In genomic region chr12:6576866-6577360, GRCm38 (mm10) we compare ENCODE assay signal across 17 mouse cellular contexts.
DNase-seq lines count a peak whose midpoint lies in the region; ATAC-seq lines count a peak whose summit lies in the region.
"Had no signal": no experiment of that assay in that cellular context is flagged by ENCODE, and none has a peak within 500 bp of the region (broad histone marks: within the 10 kb centered on the region; RNA-seq: fewer than 3 reads in every experiment).

No protein-coding gene starts in this region.

- 68% methylated on average over 6 of the region's 6 CpGs for WGBS in hindbrain, embryonic 13.5 days
- 85% methylated on average over 6 of the region's 6 CpGs for WGBS in hindbrain, embryonic 11.5 days

- no peak for ATAC-seq in hindbrain, embryonic 13.5 days (ENCODE audit: low FRiP score)
- no peak for ATAC-seq in hindbrain, embryonic 11.5 days (ENCODE audit: low FRiP score)
- ATAC-seq in frontal cortex, adult (ENCODE audit: low TSS enrichment): no peak

- no peak overlapping the region for H3K4me2 ChIP-seq in hindbrain, embryonic 13.5 days
- H3K4me2 ChIP-seq in hindbrain, embryonic 11.5 days (replicated peaks; ENCODE audit: low read depth, low read length): no peak overlapping the region
- H3K4me2 ChIP-seq: hindbrain, embryonic 15.5 days; liver, embryonic 15.5 days had no signal

- no peak overlapping the region for H3K4me3 ChIP-seq in hindbrain, embryonic 13.5 days
- H3K4me3 ChIP-seq in hindbrain, embryonic 11.5 days (ENCODE audit: low read depth, low read length): no peak overlapping the region
- H3K4me3 ChIP-seq: heart, embryonic 10.5 days; hindbrain, embryonic 15.5 days; liver, embryonic 15.5 days; megakaryocyte, embryonic 14.5 days had no signal

- intact Hi-C loops in left cerebral cortex, postnatal 4 days (cut with DNase I): no loop called here

- no peaks in the 10 kb centered on the region; the same call in 1 of the 2 replicates for H3K36me3 ChIP-seq in hindbrain, embryonic 13.5 days
- H3K36me3 ChIP-seq in hindbrain, embryonic 11.5 days (ENCODE audit: control insufficient read depth, insufficient read depth, low read length): no peaks in the 10 kb centered on the region
- H3K36me3 ChIP-seq: heart, embryonic 10.5 days; hindbrain, embryonic 15.5 days; liver, embryonic 15.5 days had no signal

- no peaks in the 10 kb centered on the region for H3K27me3 ChIP-seq in hindbrain, embryonic 13.5 days
- H3K27me3 ChIP-seq in hindbrain, embryonic 11.5 days (ENCODE audit: control insufficient read depth, insufficient read depth, low read length): no peaks in the 10 kb centered on the region
- H3K27me3 ChIP-seq: hindbrain, embryonic 15.5 days; liver, embryonic 15.5 days; megakaryocyte, embryonic 14.5 days had no signal

- 0 out of 2 replicates have a peak, but pooled peaks cover 4% of the 10 kb centered on the region for H3K4me1 ChIP-seq in hindbrain, embryonic 13.5 days (replicated peaks)
- no peaks in the 10 kb centered on the region for H3K4me1 ChIP-seq in hindbrain, embryonic 11.5 days (replicated peaks; ENCODE audit: control insufficient read depth, insufficient read depth, low read length)
- H3K4me1 ChIP-seq: heart, embryonic 10.5 days; hindbrain, embryonic 15.5 days; liver, embryonic 15.5 days; megakaryocyte, embryonic 14.5 days had no signal

- no peak overlapping the region for H3K9ac ChIP-seq in hindbrain, embryonic 13.5 days
- H3K9ac ChIP-seq in hindbrain, embryonic 11.5 days (ENCODE audit: low read depth, low read length): no peak overlapping the region
- H3K9ac ChIP-seq: hindbrain, embryonic 15.5 days; liver, embryonic 15.5 days had no signal

- DNase-seq in hindbrain, embryonic 11.5 days (ENCODE audit: low spot score): no peak
- peak; percentile 36 for DNase-seq in left cerebral cortex, postnatal 4 days
- no peak for DNase-seq in left cerebral cortex, adult 11 months (ENCODE audit: low spot score)
- peak; percentile 60 for DNase-seq in Muller cell, postnatal 12 days (ENCODE audit: inconsistent ontology term)
- DNase-seq in brain, adult 2 months (ENCODE audit: low read depth, low spot score): peak; percentile 18
- DNase-seq: adrenal gland, postnatal 36 days; cerebellum, adult 9-11 months; heart, postnatal 10 days; kidney, adult 9 months; kidney, postnatal 4 days; lung, postnatal 10 days had no signal

- peak overlapping the region; percentile 6; the same call in 1 of the 2 replicates for H3K27ac ChIP-seq in hindbrain, embryonic 13.5 days
- no peak overlapping the region for H3K27ac ChIP-seq in hindbrain, embryonic 11.5 days (ENCODE audit: low read depth, low read length)
- H3K27ac ChIP-seq: heart, embryonic 10.5 days; hindbrain, embryonic 15.5 days; liver, embryonic 15.5 days had no signal

- H3K9me3 ChIP-seq in hindbrain, embryonic 13.5 days: no peaks in the 10 kb centered on the region
- H3K9me3 ChIP-seq in hindbrain, embryonic 11.5 days (ENCODE audit: control insufficient read depth, low read length): no peaks in the 10 kb centered on the region
- H3K9me3 ChIP-seq: heart, embryonic 10.5 days; hindbrain, embryonic 15.5 days; liver, embryonic 15.5 days had no signal

Comparison
In these comparisons a context has a peak if more than half of its experiments do, and no peak if none do; other contexts are left out.
1. DNase-seq: peak in left cerebral cortex, postnatal 4 days (single experiment), Muller cell, postnatal 12 days (single experiment) and brain, adult 2 months (single experiment); none in hindbrain, embryonic 11.5 days (single experiment) and left cerebral cortex, adult 11 months (single experiment).